Mouse (Mus musculus) thymus, adult 2 months (tissue): ENCODE measurements around the gene Lig4.

Experiments used
- CTCF ChIP-seq: fragments of 200-500 bp; IDR thresholded peaks from 2 replicates; pipeline ENCODE4 v1.5.1; 2012; ENCODE audit warnings: mild to moderate bottlenecking, control low read depth, low read length, moderate library complexity, borderline replicate concordance; ENCODE audit not compliant: control insufficient read depth, poor library complexity, insufficient read depth; ENCODE audit errors: extremely low read depth
- POLR2A ChIP-seq: fragments of 200-500 bp; IDR thresholded peaks from 2 replicates; pipeline ENCODE4 v1.6.1; 2012; ENCODE audit warnings: mild to moderate bottlenecking, low read length, control low read depth, moderate library complexity; ENCODE audit not compliant: control insufficient read depth, poor library complexity, insufficient read depth; ENCODE audit errors: extremely low read depth

- no peak for TF ChIP-seq CTCF
- no peak for TF ChIP-seq POLR2A
Observed at GRCm38 (mm10) chr8:9934891-9935565, 42.5 kb downstream of the Lig4 start.
